Mouse (Mus musculus) splenic B cell, adult 2 months (primary cell): ENCODE results near the gene Cp.
A peak's percentile ranks its signal among the peaks of the same experiment; 100 is the strongest.
"Not testable (repeated sequence)": the region's sequence is repeated elsewhere in the genome, so short reads cannot be mapped to it uniquely, and the experiment has no call there.

Source experiments
- DNase-seq: peaks from one replicate; pipeline ENCODE4 v3.0.0-alpha.2; 2011; ENCODE audit warnings: low read depth, low spot score
- H3K27me3 ChIP-seq: 2 replicates; pipeline ENCODE4 v1.6.1; 2012; ENCODE audit warnings: mild to moderate bottlenecking, low read length, moderate library complexity, mixed read lengths; ENCODE audit not compliant: control insufficient read depth, poor library complexity, insufficient read depth, severe bottlenecking
- H3K36me3 ChIP-seq: 2 replicates; pipeline ENCODE4 v1.6.1; 2012; ENCODE audit warnings: mild to moderate bottlenecking, low read length, moderate library complexity, mixed read lengths; ENCODE audit not compliant: control insufficient read depth, poor library complexity, insufficient read depth, severe bottlenecking

The Cp gene

DNA sequence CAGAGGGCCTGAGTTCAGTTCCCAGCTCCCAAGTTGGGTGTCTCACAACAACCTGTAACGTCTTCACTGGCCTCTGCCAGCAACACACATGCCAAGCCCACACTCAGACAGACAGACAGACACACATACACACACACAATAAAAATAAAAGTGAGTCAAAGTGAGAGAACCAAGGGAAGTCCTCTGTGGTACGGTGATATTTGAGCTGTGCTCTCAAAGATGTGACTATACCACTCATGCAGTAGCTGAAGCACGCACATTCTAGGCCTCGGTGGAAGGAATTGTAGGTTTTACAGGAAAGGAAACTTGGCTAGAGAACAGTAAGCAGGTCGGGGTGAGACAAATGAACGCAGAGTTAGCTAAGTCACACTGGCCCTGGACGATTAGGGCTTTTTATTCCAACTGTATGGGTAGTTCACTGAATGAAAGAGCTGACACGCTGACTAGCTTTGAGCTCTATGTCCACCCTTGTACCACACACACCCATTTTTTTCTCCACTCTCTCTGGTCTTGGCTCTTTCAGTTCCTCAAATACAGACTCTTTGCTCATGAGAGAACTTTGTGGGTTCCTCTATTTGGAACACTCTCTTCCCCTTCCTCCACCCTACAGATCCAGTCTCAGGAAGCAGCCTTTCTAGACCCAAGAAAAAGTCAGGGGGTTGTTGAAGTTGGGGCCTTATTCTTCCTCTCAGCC, 70.3 kb downstream of the Cp start:
- no peaks in the 10 kb centered on the region; the same call in 1 of the 2 replicates for H3K27me3 ChIP-seq
- peaks cover 16% of the 10 kb centered on the region for H3K36me3 ChIP-seq
- peak; percentile 84 for DNase-seq

DNA sequence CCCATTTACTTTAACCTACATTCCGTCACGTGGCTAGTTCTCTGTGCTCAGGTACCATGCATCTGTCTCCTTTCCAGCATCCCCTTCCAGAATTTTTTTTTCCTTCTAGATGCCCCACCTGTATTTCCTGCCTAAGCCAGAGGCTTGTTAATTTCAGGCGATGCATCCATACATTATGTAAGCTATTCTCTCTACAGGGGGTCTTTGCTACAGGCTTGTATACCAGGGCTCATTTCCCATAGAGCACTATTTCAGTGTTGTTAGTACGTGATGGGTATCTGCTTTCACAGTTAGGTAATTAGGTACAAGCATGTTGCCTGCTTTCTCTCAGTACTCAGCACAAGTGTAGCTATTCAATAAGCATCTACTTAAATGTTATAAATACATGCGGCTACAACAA, 70.9 kb downstream of the Cp start:
- Histone ChIP-seq H3K36me3 (peaks cover 13% of the 10 kb centered on the region), H3K27me3 (no peaks in the 10 kb centered on the region; the same call in 1 of the 2 replicates)
- DNase-seq: no peak

DNA sequence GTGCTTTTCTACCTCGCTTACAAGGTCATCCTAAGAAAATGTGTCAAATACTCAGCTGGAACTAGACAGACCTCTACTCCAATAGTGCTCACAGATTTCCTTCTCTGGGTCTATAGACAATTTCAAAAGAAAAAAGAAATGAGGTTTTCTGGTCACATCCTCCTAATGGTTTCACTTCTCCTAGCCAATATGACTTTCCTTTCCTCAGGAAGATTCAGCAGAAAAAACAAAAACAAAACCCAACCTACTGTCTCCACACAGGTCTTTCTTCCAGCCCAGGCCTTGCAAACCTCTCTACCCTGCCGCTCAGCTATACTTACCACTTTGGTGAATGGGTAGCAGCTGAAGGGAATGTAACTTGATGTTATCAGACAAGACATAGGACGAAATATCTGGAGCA, 71.8 kb downstream of the Cp start:
- Histone ChIP-seq H3K27me3 (no peaks in the 10 kb centered on the region; the same call in 1 of the 2 replicates), H3K36me3 (peaks cover 13% of the 10 kb centered on the region)
- peak; percentile 25 for DNase-seq

DNA sequence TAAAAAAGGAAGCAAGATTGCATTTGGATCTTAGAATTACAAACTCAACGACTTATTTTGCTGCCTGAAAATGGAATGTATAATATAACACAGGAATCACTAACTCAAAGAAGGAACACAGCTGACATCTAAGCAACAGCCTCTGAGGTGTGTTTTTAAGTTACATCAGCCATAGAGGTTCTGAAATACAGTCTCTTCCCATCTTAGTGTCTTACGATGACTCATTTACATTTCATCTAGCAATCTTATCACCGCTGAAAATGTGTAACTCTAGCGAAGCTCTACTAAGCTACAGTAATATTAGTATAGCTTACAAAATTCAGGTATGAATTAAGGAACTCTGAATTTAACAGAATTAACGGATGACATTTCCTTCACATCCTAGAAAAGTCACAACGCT, 74.0 kb downstream of the Cp start:
- Histone ChIP-seq H3K36me3 (0 out of 2 replicates have a peak, but pooled peaks cover 5% of the 10 kb centered on the region), H3K27me3 (no peaks in the 10 kb centered on the region; the same call in 1 of the 2 replicates)
- DNase-seq: no peak

DNA sequence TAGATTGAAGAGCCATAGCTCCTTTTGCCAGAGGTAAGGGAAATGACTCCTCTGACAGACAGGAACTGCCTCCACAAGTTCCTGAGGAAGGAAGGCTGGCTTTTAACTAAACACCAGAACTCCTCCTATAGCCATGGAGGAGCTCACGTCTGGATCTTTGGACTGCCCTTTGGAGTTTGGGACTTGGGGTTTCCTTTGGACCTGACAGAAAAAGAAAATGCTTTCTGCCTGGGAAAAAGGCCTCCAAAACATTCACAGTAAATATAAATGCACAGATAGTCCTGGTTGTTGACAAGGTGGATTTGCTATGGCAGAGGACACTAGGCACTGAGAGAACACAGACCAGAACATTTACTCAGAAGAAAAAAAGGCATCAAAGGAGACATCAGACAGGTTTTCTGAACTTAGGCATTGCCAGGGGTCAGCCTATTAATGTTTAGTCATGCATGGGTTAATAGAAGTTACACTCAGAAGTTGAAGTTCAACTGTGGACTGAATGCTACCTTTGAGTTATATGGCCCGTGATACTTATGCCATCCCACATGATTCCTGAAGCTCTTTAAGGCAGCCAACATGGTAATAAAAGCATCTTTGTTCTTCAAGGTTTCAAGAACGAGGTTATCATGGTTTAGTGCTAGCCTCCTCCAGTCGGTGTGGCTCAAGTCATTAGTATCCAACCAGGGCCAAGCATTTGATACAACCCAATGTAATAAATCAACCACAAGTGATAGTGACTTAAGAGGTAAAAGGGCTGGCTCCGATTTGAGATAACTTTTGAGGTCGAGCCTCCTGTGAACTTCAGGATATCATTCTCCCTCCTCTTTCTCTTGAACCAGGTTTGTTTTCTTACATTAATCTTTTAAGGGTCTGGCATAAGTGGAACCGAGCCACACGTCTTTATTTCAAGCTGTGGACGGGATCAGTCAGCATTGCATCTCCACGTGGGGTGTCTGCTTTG, 77.2 kb downstream of the Cp start:
- H3K36me3 ChIP-seq: 0 out of 2 replicates have a peak, but pooled peaks cover 3% of the 10 kb centered on the region
- H3K27me3 ChIP-seq: no peaks in the 10 kb centered on the region
- DNase-seq: no peak

DNA sequence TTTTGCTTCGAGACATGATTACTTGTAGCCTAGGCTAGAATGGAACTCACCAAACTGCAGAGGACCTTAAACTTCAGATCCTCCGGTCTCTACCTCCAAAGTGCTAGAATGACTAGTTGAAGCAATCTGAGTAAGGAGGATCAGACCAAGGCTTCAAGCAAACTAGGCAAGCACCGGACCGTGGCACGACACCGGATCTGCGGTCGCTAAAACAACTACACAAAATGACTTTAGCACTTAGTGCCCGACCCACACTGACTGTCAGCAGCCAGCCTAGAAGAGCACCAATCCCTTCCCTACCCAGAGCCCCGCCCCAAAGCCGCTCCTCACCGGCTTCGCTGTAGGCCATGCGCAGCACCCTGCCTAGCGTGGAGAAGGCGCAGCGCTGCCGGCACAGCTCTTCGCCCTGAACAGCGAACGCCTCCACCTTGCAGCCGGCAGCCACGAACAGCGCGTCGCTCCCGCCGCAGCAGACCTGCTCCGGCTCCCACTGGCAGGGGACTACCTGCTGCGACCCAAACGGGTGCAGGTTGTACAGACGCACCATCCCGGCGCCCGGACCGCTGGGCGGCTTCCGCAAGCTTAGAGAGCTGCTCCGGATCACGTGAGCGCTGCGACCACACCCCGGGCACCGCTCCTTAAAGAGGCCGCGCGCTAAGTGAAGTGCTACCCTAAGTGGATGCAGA, 78.0 kb downstream of the Cp start, which contains the start of gene Hps3:
Gene Hps3 (minus strand): TSS at position 597 of the 686 bp plus-strand sequence.
- Histone ChIP-seq H3K27me3 (no peaks in the 10 kb centered on the region), H3K36me3 (0 out of 2 replicates have a peak, but pooled peaks cover 2% of the 10 kb centered on the region)
- peak; percentile 90 for DNase-seq

DNA sequence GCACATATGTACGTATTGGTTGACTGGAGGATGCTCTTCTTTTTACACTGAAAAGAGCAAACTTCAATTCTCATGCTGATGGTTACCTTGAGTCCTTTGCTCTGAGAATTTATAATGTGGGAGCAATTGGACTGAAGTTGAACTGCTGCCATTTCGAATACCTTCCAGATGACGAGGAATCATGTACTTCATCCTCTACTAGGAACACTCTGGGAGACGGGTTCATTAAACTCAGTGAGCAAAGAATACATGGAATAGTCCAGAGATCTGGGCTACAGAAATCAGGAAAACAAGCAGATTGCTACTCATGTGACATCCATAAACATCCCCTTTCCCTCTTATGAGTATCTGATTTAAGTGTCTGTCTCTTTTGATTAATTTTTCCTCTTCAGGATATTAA, 79.2 kb downstream of the Cp start:
- H3K36me3 ChIP-seq: no peaks in the 10 kb centered on the region
- no peak for DNase-seq

DNA sequence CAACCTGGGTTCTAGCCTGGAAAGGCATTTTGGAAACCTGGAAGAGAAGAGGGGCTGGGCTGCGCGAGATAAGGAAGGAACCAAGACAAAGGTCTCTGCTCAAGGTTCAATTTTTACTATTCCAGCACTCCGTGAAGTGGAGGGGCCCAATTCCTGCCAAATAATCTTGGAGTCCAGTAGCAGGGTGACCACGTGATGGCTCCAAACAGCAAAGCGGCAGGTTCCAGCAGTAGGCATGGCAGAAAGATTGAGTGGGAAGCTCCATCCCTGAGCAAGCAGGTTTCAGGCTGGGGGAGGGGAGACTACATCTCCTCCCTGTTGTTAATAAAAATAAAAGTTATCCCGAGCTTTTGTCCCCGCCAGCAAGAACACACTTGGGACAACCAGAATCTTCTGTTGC, 84.6 kb downstream of the Cp start:
- H3K27me3 ChIP-seq, DNase-seq, H3K36me3 ChIP-seq: not testable (repeated sequence)

More for the DNA sequence above, 79.2 kb downstream of the Cp start:
- no peaks in the 10 kb centered on the region for H3K27me3 ChIP-seq

DNA sequence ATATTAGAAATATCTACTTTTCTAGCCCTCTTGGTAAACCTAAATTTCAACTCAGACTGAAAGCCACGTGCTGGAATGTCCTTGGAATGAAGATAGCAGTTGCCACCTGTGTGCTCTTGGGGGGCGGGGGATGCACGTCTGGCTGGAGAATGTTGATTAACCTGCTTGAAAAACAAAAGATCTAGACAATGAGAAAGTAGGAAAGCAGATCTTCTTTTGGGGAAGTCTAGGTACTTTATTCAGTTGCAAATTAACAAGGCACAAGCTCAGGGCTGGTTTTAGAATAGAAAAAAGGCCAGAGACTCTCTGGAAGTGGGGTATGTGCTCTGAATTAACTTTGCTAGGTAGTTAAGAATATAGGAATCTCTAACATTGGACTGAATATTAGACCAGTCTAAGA, 87.9 kb downstream of the Cp start:
- not testable (repeated sequence) for H3K27me3 ChIP-seq, H3K36me3 ChIP-seq, DNase-seq

DNA sequence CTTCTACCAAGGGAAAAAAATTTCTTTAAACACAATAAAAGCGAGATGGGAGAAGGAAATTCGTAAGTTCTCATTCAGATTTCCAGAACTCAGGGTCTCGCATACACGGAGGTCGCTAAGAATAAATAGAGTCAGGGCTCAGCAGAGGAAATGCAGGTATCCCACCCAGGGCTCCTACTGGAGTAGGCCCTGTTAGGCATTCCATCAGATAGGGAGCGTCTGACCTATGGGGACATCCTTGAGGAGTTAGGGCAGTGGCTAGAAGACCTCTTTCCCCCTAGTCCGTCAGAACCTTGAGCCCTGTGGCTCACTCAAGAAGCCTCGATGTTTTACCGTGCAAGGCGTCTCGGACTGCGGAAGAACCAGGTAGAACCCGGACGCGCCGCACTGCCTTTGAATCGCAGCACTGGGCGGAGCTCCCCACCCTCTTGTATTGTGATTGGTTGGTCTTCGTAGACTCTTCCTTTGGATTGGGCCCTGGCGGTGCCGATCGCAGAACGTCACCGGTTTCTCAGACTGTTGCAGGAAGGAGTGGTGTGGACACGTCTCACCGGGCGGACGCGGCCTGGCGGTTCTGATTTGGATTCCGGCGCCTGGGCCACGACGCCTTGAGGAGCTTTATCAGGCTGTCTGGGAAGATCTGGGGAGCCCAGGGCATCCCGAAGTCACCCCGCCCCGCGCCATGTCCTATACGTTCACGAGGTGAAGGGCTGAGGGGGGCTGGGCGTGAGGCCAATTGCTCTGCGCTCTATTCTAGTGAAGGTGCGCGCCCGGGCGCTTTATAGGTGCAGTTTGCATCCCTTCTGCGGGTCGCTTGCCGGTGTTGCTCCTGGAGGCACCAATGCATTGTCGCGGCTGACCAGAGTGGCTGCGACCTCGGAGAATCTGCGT, 100.7 kb downstream of the Cp start, which contains the start of gene Hltf:
Gene Hltf (plus strand): TSS at position 506 of the 891 bp plus-strand sequence.
- no peaks in the 10 kb centered on the region for H3K27me3 ChIP-seq
- peak; percentile 96 for DNase-seq
- peaks cover 6% of the 10 kb centered on the region; the same call in 1 of the 2 replicates for H3K36me3 ChIP-seq

DNA sequence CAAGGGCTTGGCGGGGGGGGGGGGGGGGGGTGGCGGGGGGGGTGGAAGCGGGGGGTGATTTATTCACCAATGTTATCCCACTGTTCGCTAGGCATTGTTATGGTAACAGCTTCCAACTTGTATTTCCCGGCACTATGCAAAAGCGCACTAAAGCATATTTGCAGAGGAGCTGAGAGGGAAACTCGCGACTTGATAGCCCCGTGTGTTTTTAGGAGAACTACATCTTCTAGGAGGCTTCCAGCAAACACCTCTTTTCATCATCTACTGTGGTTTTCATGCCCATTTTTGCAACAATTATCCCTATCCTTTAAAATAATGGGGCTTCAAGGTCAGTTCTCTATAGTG, 101.3 kb downstream of the Cp start:
- H3K27me3 ChIP-seq: no peaks in the 10 kb centered on the region
- no peak for DNase-seq
- peaks cover 9% of the 10 kb centered on the region; the same call in 1 of the 2 replicates for H3K36me3 ChIP-seq
